Mouse (Mus musculus) olfactory bulb, adult 2 months (tissue): ENCODE measurements at regions not wholly inside any gene's neighbourhood (a gene's known extent, or its start where the extent isn't known, plus 50 kb on each side); places are given as distances from the start of the nearest gene placed in this dataset.

ENCODE experiments used
- H3K27ac ChIP-seq: fragments of 200-500 bp; 2 replicates; pipeline ENCODE4 v1.5.1; 2012; ENCODE audit warnings: low read depth, low read length; ENCODE audit not compliant: insufficient read depth
- H3K4me1 ChIP-seq: fragments of 200-500 bp; 2 replicates; pipeline ENCODE4 v1.6.1; 2012; ENCODE audit warnings: low read length; ENCODE audit not compliant: control insufficient read depth, insufficient read depth
- H3K4me3 ChIP-seq: fragments of 200-500 bp; 2 replicates; pipeline ENCODE4 v1.5.1; 2012; ENCODE audit warnings: mild to moderate bottlenecking, low read depth, low read length, moderate library complexity; ENCODE audit not compliant: insufficient read depth
- CTCF ChIP-seq: fragments of 200-500 bp; IDR thresholded peaks from 2 replicates; pipeline ENCODE4 v1.5.1; 2012; ENCODE audit warnings: low read depth, mild to moderate bottlenecking, low read length, moderate library complexity; ENCODE audit not compliant: insufficient read depth
- POLR2A ChIP-seq: fragments of 200-500 bp; IDR thresholded peaks from 2 replicates; pipeline ENCODE4 v1.6.1; 2012; ENCODE audit warnings: mild to moderate bottlenecking, low read depth, low read length, moderate library complexity; ENCODE audit not compliant: insufficient read depth
- WGBS: fragments of 180-500 bp; shearing (Covaris S2); methylation state at CpG from one replicate; pipeline ENCODE4 v1.1.7; 2018; 5-methylcytosine and 5-hydroxymethylcytosine counted together

- Histone ChIP-seq H3K27ac (no peak overlapping the region), H3K4me3 (no peak overlapping the region), H3K4me1 (no peaks in the 10 kb centered on the region)
- no peak for TF ChIP-seq POLR2A
- no peak for TF ChIP-seq CTCF
- 57% methylated on average over 4 of the region's 4 CpGs for WGBS
These were observed 162.5 kb upstream of the Spred2 start for GRCm38 (mm10) chr11:19761694-19761976.

- Histone ChIP-seq H3K4me1 (no peaks in the 10 kb centered on the region), H3K27ac (no peak overlapping the region), H3K4me3 (no peak overlapping the region)
- 76% methylated on average over 5 of the region's 5 CpGs for WGBS
- TF ChIP-seq POLR2A (no peak), CTCF (no peak)
These were observed 156.9 kb upstream of the Spred2 start for GRCm38 (mm10) chr11:19767316-19767715.

- TF ChIP-seq POLR2A (no peak), CTCF (no peak)
- H3K4me3 ChIP-seq, result no peak overlapping the region
- 94% methylated on average over 9 of the region's 9 CpGs for WGBS
- H3K27ac ChIP-seq, result no peak overlapping the region
- no peaks in the 10 kb centered on the region for H3K4me1 ChIP-seq
These were observed 156.3 kb upstream of the Spred2 start for GRCm38 (mm10) chr11:19767871-19768270.

GRCm38 (mm10) chr11:19768962-19769361 lies 155.2 kb upstream of the Spred2 start:
- Histone ChIP-seq H3K4me3 (no peak overlapping the region), H3K27ac (no peak overlapping the region), H3K4me1 (peaks cover under 1% of the 10 kb centered on the region; the same call in 1 of the 2 replicates)
- WGBS, result 90% methylated on average over 1 of the region's 1 CpGs
- TF ChIP-seq CTCF (no peak), POLR2A (no peak)

DNA sequence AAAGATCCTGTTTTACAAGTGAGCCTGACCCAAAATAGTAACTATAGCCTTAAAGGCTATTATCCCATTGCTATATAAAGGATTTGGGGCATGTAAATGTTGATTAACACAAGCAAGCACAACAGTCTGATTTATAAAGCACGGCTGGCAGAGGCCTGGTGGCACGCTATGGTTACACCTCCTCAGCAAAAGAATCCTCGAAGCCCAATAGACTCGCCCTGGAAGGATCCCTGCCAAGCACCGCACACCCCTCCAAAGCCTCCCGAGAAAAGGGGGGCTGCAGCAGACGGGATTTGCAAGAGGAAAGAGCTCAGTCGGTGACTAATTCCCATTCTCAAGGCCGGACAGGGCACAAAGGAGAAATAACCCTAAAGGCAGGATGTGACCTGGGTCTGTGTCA lies 150.2 kb upstream of the Spred2 start:
- Histone ChIP-seq H3K4me1 (peaks cover 3% of the 10 kb centered on the region), H3K4me3 (no peak overlapping the region), H3K27ac (no peak overlapping the region)
- TF ChIP-seq POLR2A, result no peak
- no peak for TF ChIP-seq CTCF
- WGBS, result 22% methylated on average over 9 of the region's 9 CpGs

DNA sequence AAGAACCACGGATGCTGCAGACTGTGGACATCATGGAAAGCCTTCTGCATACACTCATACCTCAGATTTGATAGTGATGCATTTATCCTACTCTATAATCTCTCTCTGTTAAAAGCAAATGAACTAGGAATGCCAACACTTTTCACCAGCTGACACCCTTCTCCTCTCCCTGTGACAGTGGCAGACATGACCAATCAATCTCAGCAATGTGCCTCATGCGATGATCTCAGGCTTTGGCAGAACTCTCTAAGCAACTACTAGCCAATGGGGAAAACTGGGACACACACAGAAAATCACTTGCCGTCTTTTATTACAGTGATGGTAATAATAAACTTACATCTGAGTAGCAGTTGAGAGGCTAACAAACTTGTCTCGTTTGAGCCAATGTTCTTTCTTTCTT lies 148.4 kb upstream of the Spred2 start:
- H3K4me1 ChIP-seq, result peaks cover 3% of the 10 kb centered on the region
- no peak for TF ChIP-seq POLR2A
- no peak for TF ChIP-seq CTCF
- WGBS, result 90% methylated on average over 4 of the region's 4 CpGs
- H3K27ac ChIP-seq, result no peak overlapping the region
- H3K4me3 ChIP-seq, result no peak overlapping the region

- H3K4me3 ChIP-seq, result no peak overlapping the region
- TF ChIP-seq POLR2A, result no peak
- TF ChIP-seq CTCF, result no peak
- WGBS, result 73% methylated on average over 9 of the region's 9 CpGs
- peaks cover 3% of the 10 kb centered on the region for H3K4me1 ChIP-seq
- no peak overlapping the region for H3K27ac ChIP-seq
These were observed 147.5 kb upstream of the Spred2 start for GRCm38 (mm10) chr11:19776473-19777200.

DNA sequence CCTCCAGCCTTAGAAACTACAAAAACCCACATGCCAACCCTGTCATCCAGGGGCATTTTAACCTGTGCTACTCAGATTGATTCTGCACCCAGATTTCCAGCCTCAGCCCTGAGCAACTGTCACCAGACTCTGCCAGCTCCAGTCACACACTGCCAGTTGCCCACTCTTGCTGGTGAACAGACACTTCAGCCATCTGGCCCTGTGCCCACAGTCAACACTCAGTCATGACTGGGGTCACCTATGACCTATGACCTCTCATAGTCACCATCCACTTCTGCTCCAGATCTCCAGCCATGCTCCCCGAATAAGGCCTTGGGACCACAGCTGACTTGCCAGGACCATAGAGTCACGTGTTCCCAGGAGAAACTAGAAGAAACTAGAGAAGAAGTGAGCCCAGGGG lies 146.0 kb upstream of the Spred2 start:
- no peak overlapping the region for H3K4me3 ChIP-seq
- 95% methylated on average over 2 of the region's 2 CpGs for WGBS
- no peak overlapping the region for H3K27ac ChIP-seq
- TF ChIP-seq CTCF (no peak), POLR2A (no peak)
- peaks cover 3% of the 10 kb centered on the region for H3K4me1 ChIP-seq

- no peak overlapping the region for H3K4me3 ChIP-seq
- no peaks in the 10 kb centered on the region for H3K4me1 ChIP-seq
- no peak overlapping the region for H3K27ac ChIP-seq
- TF ChIP-seq POLR2A, result no peak
- TF ChIP-seq CTCF, result no peak
- WGBS, result 52% methylated on average over 14 of the region's 14 CpGs
These were observed 139.1 kb upstream of the Spred2 start for GRCm38 (mm10) chr11:19785110-19785509.

- 65% methylated on average over 4 of the region's 4 CpGs for WGBS
- Histone ChIP-seq H3K4me3 (no peak overlapping the region), H3K4me1 (no peaks in the 10 kb centered on the region), H3K27ac (no peak overlapping the region)
- TF ChIP-seq CTCF, result no peak
- no peak for TF ChIP-seq POLR2A
These were observed 127.1 kb upstream of the Spred2 start for GRCm38 (mm10) chr11:19796950-19797670.
